ENCODE assay signal across 8 mouse cellular contexts in the genomic region with DNA sequence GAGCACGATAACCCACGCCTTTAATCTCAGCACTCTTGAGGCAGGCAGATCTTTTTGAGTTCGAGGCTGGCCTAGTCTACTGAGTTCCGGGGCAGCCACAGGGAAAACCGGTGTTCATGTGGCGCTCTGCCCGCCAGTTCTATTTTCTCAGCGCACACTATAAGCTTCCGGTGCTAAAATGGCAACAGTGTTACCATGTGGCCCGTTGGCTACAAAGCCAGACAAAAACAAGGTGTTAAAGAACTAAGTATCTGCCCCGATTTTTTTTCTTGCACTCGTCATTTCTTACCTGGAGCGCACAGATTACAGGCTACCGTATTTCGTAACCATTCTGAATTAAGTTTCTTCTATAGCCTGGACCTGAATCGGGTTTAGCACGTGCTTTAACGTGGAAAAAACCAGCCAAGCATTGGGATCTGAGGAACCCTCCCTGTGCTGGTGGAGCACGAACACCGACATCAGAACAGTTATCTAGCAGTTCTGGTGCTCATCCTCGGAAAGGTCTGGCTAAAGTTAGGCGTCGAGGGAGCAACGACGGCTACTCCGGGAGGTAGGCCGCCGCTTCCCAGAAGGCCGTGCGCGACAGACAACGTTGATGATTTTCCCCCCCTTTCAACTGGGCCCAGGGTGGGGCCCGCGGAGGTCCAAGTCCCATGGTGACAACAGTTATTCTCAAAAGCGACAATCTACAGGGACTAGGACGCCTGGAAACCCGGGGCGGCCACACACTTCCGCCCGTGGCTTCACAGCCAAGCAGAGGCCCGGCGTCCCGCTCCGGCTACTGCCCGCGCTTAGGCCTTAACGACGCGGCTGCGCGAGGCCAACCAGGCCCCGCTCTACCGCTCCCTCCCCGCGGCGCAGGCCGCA. TPM values are rescaled to one million over a fixed set of nuclear protein-coding genes. Genes with fewer than 3 reads are reported as not detected.
DNase-seq lines count a peak whose midpoint lies in the region; ATAC-seq and TF ChIP-seq lines count a peak whose summit lies in the region.

No protein-coding gene starts in this region.

- H3K9me3 ChIP-seq in E14TG2a.4 (ENCODE audit: low read length), result no peaks in the 10 kb centered on the region
- no peaks in the 10 kb centered on the region for H3K9me3 ChIP-seq in limb, embryonic 11.5 days (ENCODE audit: control insufficient read depth, low read length)
- no peaks in the 10 kb centered on the region for H3K9me3 ChIP-seq in midbrain, embryonic 12.5 days

- H3K36me3 ChIP-seq in E14TG2a.4 (ENCODE audit: insufficient read depth, low read length), result peaks cover 44% of the 10 kb centered on the region
- peaks cover 23% of the 10 kb centered on the region for H3K36me3 ChIP-seq in limb, embryonic 11.5 days (ENCODE audit: control insufficient read depth, insufficient read depth, low read length)
- peaks cover 41% of the 10 kb centered on the region for H3K36me3 ChIP-seq in midbrain, embryonic 12.5 days
- H3K36me3 ChIP-seq in thymus, adult 2 months (ENCODE audit: control insufficient read depth, insufficient read depth, low read length), result peaks cover 39% of the 10 kb centered on the region

- peak overlapping the region; percentile 91 for H3K27ac ChIP-seq in limb, embryonic 11.5 days (replicated peaks; ENCODE audit: low read depth, low read length)
- peak overlapping the region; percentile 91 for H3K27ac ChIP-seq in midbrain, embryonic 12.5 days (replicated peaks)
- peak overlapping the region; percentile 87 for H3K27ac ChIP-seq in thymus, adult 2 months (ENCODE audit: control insufficient read depth, insufficient read depth, low read length)

- H3K4me2 ChIP-seq in limb, embryonic 11.5 days (ENCODE audit: low read depth, severe bottlenecking), result peak overlapping the region; percentile 47
- peak overlapping the region; percentile 92 for H3K4me2 ChIP-seq in midbrain, embryonic 12.5 days (replicated peaks)

- peak overlapping the region; percentile 98 for H3K4me3 ChIP-seq in E14TG2a.4 (replicated peaks; ENCODE audit: low read length)
- peak overlapping the region; percentile 92 for H3K4me3 ChIP-seq in limb, embryonic 11.5 days (ENCODE audit: low read depth, low read length)
- peak overlapping the region; percentile 96 for H3K4me3 ChIP-seq in midbrain, embryonic 12.5 days
- H3K4me3 ChIP-seq in thymus, adult 2 months (ENCODE audit: control insufficient read depth, insufficient read depth, low read length), result peak overlapping the region; percentile 94

- DNase-seq in heart, adult 18-20 months, result peak; percentile 40 to 45
- no peak for DNase-seq in heart, adult 11 months
- peak; percentile 20 for DNase-seq in embryo, embryonic 11.5 days (ENCODE audit: low read depth, low spot score)
- peak; percentile 61 for DNase-seq in limb, embryonic 11.5 days (ENCODE audit: low spot score)
- peak; percentile 37 for DNase-seq in thymus, adult 2 months

- peaks cover 65% of the 10 kb centered on the region for H3K4me1 ChIP-seq in E14TG2a.4 (replicated peaks; ENCODE audit: low read depth, low read length)
- H3K4me1 ChIP-seq in limb, embryonic 11.5 days (ENCODE audit: control insufficient read depth, insufficient read depth, low read length), result no peaks in the 10 kb centered on the region; the same call in 1 of the 2 replicates
- peaks cover 20% of the 10 kb centered on the region; the same call in 1 of the 2 replicates for H3K4me1 ChIP-seq in midbrain, embryonic 12.5 days
- H3K4me1 ChIP-seq in thymus, adult 2 months (replicated peaks; ENCODE audit: control insufficient read depth, insufficient read depth, low read length), result peaks cover 6% of the 10 kb centered on the region

- peak; percentile 15 to 29; a peak in 3 of 4 replicates for ATAC-seq in hematopoietic stem cell, adult 5-6 weeks (replicated peaks in 1 of 2; ENCODE audit: insufficient read depth in 1 of 2, low FRiP score in 2 of 2, low TSS enrichment in 1 of 2, low read depth in 1 of 2, poor library complexity in 2 of 2, severe bottlenecking in 2 of 2)
- ATAC-seq in limb, embryonic 11.5 days (ENCODE audit: insufficient number of reproducible peaks, low FRiP score, low TSS enrichment, low read depth), result peak; percentile 23; the same call in 1 of the 2 replicates
- peak; percentile 67 for ATAC-seq in midbrain, embryonic 12.5 days (ENCODE audit: low FRiP score, low read depth)

- no peak for TF ChIP-seq CTCF in E14TG2a.4 (conservative IDR thresholded peaks at IDR 0.05; ENCODE audit: low read length)
- no peak for TF ChIP-seq CTCF in thymus, adult 2 months (IDR thresholded peaks at IDR 0.05; ENCODE audit: borderline replicate concordance, control insufficient read depth, extremely low read depth, insufficient read depth, low read length, poor library complexity)

- H3K9ac ChIP-seq in limb, embryonic 11.5 days (ENCODE audit: low read length), result peak overlapping the region; percentile 99
- peak overlapping the region; percentile 99 for H3K9ac ChIP-seq in midbrain, embryonic 12.5 days (replicated peaks)

- H3K27me3 ChIP-seq in E14TG2a.4 (ENCODE audit: insufficient read depth, low read length), result no peaks in the 10 kb centered on the region
- H3K27me3 ChIP-seq in limb, embryonic 11.5 days (ENCODE audit: control insufficient read depth, insufficient read depth, low read length), result no peaks in the 10 kb centered on the region
- no peaks in the 10 kb centered on the region for H3K27me3 ChIP-seq in midbrain, embryonic 12.5 days
- no peaks in the 10 kb centered on the region for H3K27me3 ChIP-seq in thymus, adult 2 months (ENCODE audit: control insufficient read depth, insufficient read depth, low read length)

- WGBS in limb, embryonic 11.5 days, result under 1% methylated on average over 57 of the region's 57 CpGs
- 1% methylated on average over 57 of the region's 57 CpGs for WGBS in midbrain, embryonic 12.5 days
- WGBS in thymus, adult 2 months, result under 1% methylated on average over 57 of the region's 57 CpGs

- no peak for TF ChIP-seq POLR2A in thymus, adult 2 months (IDR thresholded peaks at IDR 0.05; ENCODE audit: control insufficient read depth, extremely low read depth, insufficient read depth, low read length, poor library complexity)

RNA-seq across cellular contexts. Expression of a gene that starts 0.8 kb away (rescaled TPM):
- 100 to 1,000 TPM; 125 to 126 TPM for total RNA-seq in heart, adult 18-20 months (2021)
- total RNA-seq in hematopoietic stem cell, adult 5-6 weeks (2017), result 356 and 659 TPM in 2 replicates
- 198 and 237 TPM in 2 replicates for polyA plus RNA-seq in limb, embryonic 11.5 days (2014; fragmentation: Nextera tagmentation; extraction: Ambion mirVana)
- polyA plus RNA-seq in midbrain, embryonic 12.5 days (2016; fragmentation: Nextera tagmentation; extraction: Ambion mirVana), result 380 and 385 TPM in 2 replicates
- 217 and 252 TPM in 2 replicates for polyA plus RNA-seq in thymus, adult 2 months (2012; rRNA removed)

RNA-seq across cellular contexts. Expression of a gene that starts 17.1 kb away (rescaled TPM):
- 1 to 10 TPM; 5.8 to 6.1 TPM for total RNA-seq in heart, adult 18-20 months (2021)
- not detected in 2 replicates for total RNA-seq in hematopoietic stem cell, adult 5-6 weeks (2017)
- polyA plus RNA-seq in limb, embryonic 11.5 days (2014; fragmentation: Nextera tagmentation; extraction: Ambion mirVana), result not detected in 2 replicates
- polyA plus RNA-seq in midbrain, embryonic 12.5 days (2016; fragmentation: Nextera tagmentation; extraction: Ambion mirVana), result not detected in 2 replicates
- 0.31 and 0.34 TPM in 2 replicates for polyA plus RNA-seq in thymus, adult 2 months (2012; rRNA removed)

RNA-seq across cellular contexts. Expression of a gene that starts 23.6 kb away (rescaled TPM):
- total RNA-seq in heart, adult 18-20 months (2021), result under 1 TPM in 1 of 2 experiments, not detected in 1; 0.13 TPM
- 0.30 and 0.44 TPM in 2 replicates for total RNA-seq in hematopoietic stem cell, adult 5-6 weeks (2017)
- polyA plus RNA-seq in limb, embryonic 11.5 days (2014; fragmentation: Nextera tagmentation; extraction: Ambion mirVana), result 0.16 TPM in 1 of 2 replicates, not detected in the other
- 0.21 TPM in 1 of 2 replicates, not detected in the other for polyA plus RNA-seq in midbrain, embryonic 12.5 days (2016; fragmentation: Nextera tagmentation; extraction: Ambion mirVana)
- 3.8 and 4.0 TPM in 2 replicates for polyA plus RNA-seq in thymus, adult 2 months (2012; rRNA removed)

RNA-seq across cellular contexts. Expression of a gene that starts 34.7 kb away (rescaled TPM):
- total RNA-seq in heart, adult 18-20 months (2021), result 10 to 100 TPM; 14.7 TPM
- total RNA-seq in hematopoietic stem cell, adult 5-6 weeks (2017), result 17.2 and 20.2 TPM in 2 replicates
- 212 and 222 TPM in 2 replicates for polyA plus RNA-seq in limb, embryonic 11.5 days (2014; fragmentation: Nextera tagmentation; extraction: Ambion mirVana)
- 146 and 148 TPM in 2 replicates for polyA plus RNA-seq in midbrain, embryonic 12.5 days (2016; fragmentation: Nextera tagmentation; extraction: Ambion mirVana)
- 98.7 and 110 TPM in 2 replicates for polyA plus RNA-seq in thymus, adult 2 months (2012; rRNA removed)
